Mouse (Mus musculus) central nervous system, embryonic 11.5 days (tissue): ENCODE measurements around the gene Hectd2. TPM values are rescaled to one million over a fixed set of nuclear protein-coding genes. Genes with fewer than 3 reads are reported as not detected.

ENCODE experiments used
- polyA plus RNA-seq: library from polyadenylated mRNA; depleted of rRNA; stranded (reverse); fragments of >200 nt; gene quantifications from 2 replicates; pipeline ENCODE4 v1.2.3, GENCODE M21; 2012; rRNA removed

Gene Hectd2
- 3.0 and 5.7 TPM in 2 replicates for polyA plus RNA-seq

DNA sequence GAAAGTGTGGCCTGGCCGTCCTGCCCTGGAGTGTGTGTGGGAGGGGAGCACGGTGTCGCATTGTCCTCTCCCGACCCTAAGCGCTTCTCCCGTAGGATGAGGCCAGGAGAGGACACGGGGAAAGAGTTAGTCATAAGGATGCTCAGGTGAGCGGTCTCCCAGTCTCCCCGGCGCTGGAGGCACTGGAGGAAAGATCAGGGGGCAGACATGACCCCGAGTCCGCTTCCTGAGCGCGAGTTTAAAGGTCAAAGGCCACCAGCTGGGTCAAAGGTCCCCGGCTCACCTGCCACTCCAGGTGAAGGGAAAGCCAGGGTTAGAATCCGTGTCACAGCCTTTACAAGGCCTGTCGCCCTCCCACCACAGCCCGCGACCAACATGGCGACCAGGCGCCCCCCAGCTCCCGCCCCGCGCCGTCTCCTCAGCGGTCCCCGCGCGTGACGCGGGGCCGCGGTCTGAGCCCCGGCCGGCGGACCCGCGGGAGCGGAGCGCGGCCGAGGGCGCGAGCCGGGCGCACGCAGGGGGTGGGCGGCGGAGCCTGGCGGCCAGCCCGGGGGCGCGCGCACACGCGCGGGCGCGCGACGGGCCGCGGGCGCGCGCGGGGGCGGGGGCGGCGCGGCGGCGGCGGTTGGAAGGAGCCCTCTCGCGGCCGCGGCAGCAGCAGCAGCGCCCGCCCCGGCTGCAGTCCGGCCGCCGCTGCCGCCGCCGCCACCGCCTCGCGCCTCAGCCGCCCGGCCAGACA lies at the start of gene Hectd2:
TSS of gene Hectd2 (plus strand) at position 594 of the 739 bp plus-strand sequence.

Other genes with a start within 250 kb of the Hectd2 start
- 6.6 and 7.1 TPM in 2 replicates for gene Pcgf5, start 206.3 kb upstream of the Hectd2 start, polyA plus RNA-seq
- 3.6 and 4.9 TPM in 2 replicates for gene Ppp1r3c, start 182.0 kb downstream of the Hectd2 start, polyA plus RNA-seq